Mouse (Mus musculus): ENCODE measurements at regions not wholly inside any gene's neighbourhood (a gene's known extent, or its start where the extent isn't known, plus 50 kb on each side); places are given as distances from the start of the nearest gene placed in this dataset.

- DNase-seq (ENCODE audit: low spot score) (peak; percentile 92), ATAC-seq (replicated peaks; ENCODE audit: insufficient number of reproducible peaks, low FRiP score, low TSS enrichment, low read depth) (no peak)
- H3K4me2 ChIP-seq (ENCODE audit: low read depth, low read length) = no peak overlapping the region
- no peak overlapping the region for H3K9ac ChIP-seq (replicated peaks; ENCODE audit: low read length)
- no peaks in the 10 kb centered on the region for H3K36me3 ChIP-seq (replicated peaks; ENCODE audit: control insufficient read depth, insufficient read depth, low read depth, low read length)
- H3K4me3 ChIP-seq (ENCODE audit: low read depth, low read length) = no peak overlapping the region
- no peaks in the 10 kb centered on the region for H3K9me3 ChIP-seq (replicated peaks; ENCODE audit: control insufficient read depth, low read length)
- 33% methylated on average over 8 of the region's 8 CpGs for whole genome bisulfite sequencing
- H3K27me3 ChIP-seq (ENCODE audit: control insufficient read depth, insufficient read depth, low read length) = no peaks in the 10 kb centered on the region
- H3K4me1 ChIP-seq (ENCODE audit: control insufficient read depth, insufficient read depth, low read length) = no peaks in the 10 kb centered on the region; the same call in 1 of the 2 replicates
- no peak overlapping the region for H3K27ac ChIP-seq (replicated peaks; ENCODE audit: low read depth, low read length)
Observed at GRCm38 (mm10) chr16:93454080-93454997, 149.5 kb downstream of the Setd4 start.

- Histone ChIP-seq H3K27ac (replicated peaks; ENCODE audit: low read depth, low read length) (no peak overlapping the region), H3K4me1 (ENCODE audit: control insufficient read depth, insufficient read depth, low read length) (no peaks in the 10 kb centered on the region; the same call in 1 of the 2 replicates), H3K36me3 (replicated peaks; ENCODE audit: control insufficient read depth, insufficient read depth, low read depth, low read length) (no peaks in the 10 kb centered on the region), H3K27me3 (ENCODE audit: control insufficient read depth, insufficient read depth, low read length) (no peaks in the 10 kb centered on the region), H3K4me3 (ENCODE audit: low read depth, low read length) (no peak overlapping the region), H3K9me3 (replicated peaks; ENCODE audit: control insufficient read depth, low read length) (no peaks in the 10 kb centered on the region), H3K4me2 (ENCODE audit: low read depth, low read length) (no peak overlapping the region), H3K9ac (replicated peaks; ENCODE audit: low read length) (no peak overlapping the region)
- 82% methylated on average over 9 of the region's 9 CpGs for WGBS
- ATAC-seq (replicated peaks; ENCODE audit: insufficient number of reproducible peaks, low FRiP score, low TSS enrichment, low read depth) = no peak
- no peak for DNase-seq (ENCODE audit: low spot score)
Observed at GRCm38 (mm10) chr16:93453056-93453455, 150.8 kb downstream of the Setd4 start.

- Histone ChIP-seq H3K27me3 (ENCODE audit: control insufficient read depth, insufficient read depth, low read length) (no peaks in the 10 kb centered on the region), H3K4me1 (ENCODE audit: control insufficient read depth, insufficient read depth, low read length) (no peaks in the 10 kb centered on the region; the same call in 1 of the 2 replicates), H3K36me3 (replicated peaks; ENCODE audit: control insufficient read depth, insufficient read depth, low read depth, low read length) (no peaks in the 10 kb centered on the region), H3K4me2 (ENCODE audit: low read depth, low read length) (no peak overlapping the region), H3K27ac (replicated peaks; ENCODE audit: low read depth, low read length) (no peak overlapping the region), H3K9me3 (replicated peaks; ENCODE audit: control insufficient read depth, low read length) (no peaks in the 10 kb centered on the region), H3K4me3 (ENCODE audit: low read depth, low read length) (no peak overlapping the region), H3K9ac (replicated peaks; ENCODE audit: low read length) (no peak overlapping the region)
- no peak for ATAC-seq (replicated peaks; ENCODE audit: insufficient number of reproducible peaks, low FRiP score, low TSS enrichment, low read depth)
- 70% methylated on average over 6 of the region's 6 CpGs for WGBS
- no peak for DNase-seq (ENCODE audit: low spot score)
Observed at GRCm38 (mm10) chr16:93450896-93451295, 153.0 kb downstream of the Setd4 start.

GRCm38 (mm10) chr16:93449925-93450324, 153.9 kb downstream of the Setd4 start:
- Histone ChIP-seq H3K27ac (replicated peaks; ENCODE audit: low read depth, low read length) (no peak overlapping the region), H3K36me3 (replicated peaks; ENCODE audit: control insufficient read depth, insufficient read depth, low read depth, low read length) (no peaks in the 10 kb centered on the region), H3K4me2 (ENCODE audit: low read depth, low read length) (no peak overlapping the region), H3K9me3 (replicated peaks; ENCODE audit: control insufficient read depth, low read length) (no peaks in the 10 kb centered on the region), H3K4me1 (ENCODE audit: control insufficient read depth, insufficient read depth, low read length) (no peaks in the 10 kb centered on the region; the same call in 1 of the 2 replicates), H3K9ac (replicated peaks; ENCODE audit: low read length) (no peak overlapping the region), H3K27me3 (ENCODE audit: control insufficient read depth, insufficient read depth, low read length) (no peaks in the 10 kb centered on the region), H3K4me3 (ENCODE audit: low read depth, low read length) (no peak overlapping the region)
- peak; percentile 73 for DNase-seq (ENCODE audit: low spot score)
- WGBS = 6% methylated on average over 3 of the region's 3 CpGs
- ATAC-seq (replicated peaks; ENCODE audit: insufficient number of reproducible peaks, low FRiP score, low TSS enrichment, low read depth) = peak; percentile 82

GRCm38 (mm10) chr16:93448124-93448523, 155.7 kb downstream of the Setd4 start:
- Histone ChIP-seq H3K9me3 (replicated peaks; ENCODE audit: control insufficient read depth, low read length) (no peaks in the 10 kb centered on the region), H3K36me3 (replicated peaks; ENCODE audit: control insufficient read depth, insufficient read depth, low read depth, low read length) (no peaks in the 10 kb centered on the region), H3K4me2 (ENCODE audit: low read depth, low read length) (no peak overlapping the region), H3K4me3 (ENCODE audit: low read depth, low read length) (no peak overlapping the region), H3K9ac (replicated peaks; ENCODE audit: low read length) (no peak overlapping the region), H3K27ac (replicated peaks; ENCODE audit: low read depth, low read length) (no peak overlapping the region), H3K27me3 (ENCODE audit: control insufficient read depth, insufficient read depth, low read length) (no peaks in the 10 kb centered on the region), H3K4me1 (ENCODE audit: control insufficient read depth, insufficient read depth, low read length) (no peaks in the 10 kb centered on the region; the same call in 1 of the 2 replicates)
- no peak for DNase-seq (ENCODE audit: low spot score)
- WGBS = 76% methylated on average over 10 of the region's 10 CpGs
- no peak for ATAC-seq (replicated peaks; ENCODE audit: insufficient number of reproducible peaks, low FRiP score, low TSS enrichment, low read depth)

GRCm38 (mm10) chr16:93446970-93447369, 156.9 kb downstream of the Setd4 start:
- Histone ChIP-seq H3K36me3 (replicated peaks; ENCODE audit: control insufficient read depth, insufficient read depth, low read depth, low read length) (no peaks in the 10 kb centered on the region), H3K27me3 (ENCODE audit: control insufficient read depth, insufficient read depth, low read length) (no peaks in the 10 kb centered on the region), H3K4me1 (ENCODE audit: control insufficient read depth, insufficient read depth, low read length) (no peaks in the 10 kb centered on the region; the same call in 1 of the 2 replicates), H3K4me3 (ENCODE audit: low read depth, low read length) (no peak overlapping the region), H3K9me3 (replicated peaks; ENCODE audit: control insufficient read depth, low read length) (no peaks in the 10 kb centered on the region), H3K27ac (replicated peaks; ENCODE audit: low read depth, low read length) (no peak overlapping the region), H3K9ac (replicated peaks; ENCODE audit: low read length) (no peak overlapping the region), H3K4me2 (ENCODE audit: low read depth, low read length) (no peak overlapping the region)
- 92% methylated on average over 5 of the region's 5 CpGs for WGBS
- DNase-seq (ENCODE audit: low spot score) (no peak), ATAC-seq (replicated peaks; ENCODE audit: insufficient number of reproducible peaks, low FRiP score, low TSS enrichment, low read depth) (no peak)

GRCm38 (mm10) chr16:93446206-93446605, 157.7 kb downstream of the Setd4 start:
- Histone ChIP-seq H3K4me3 (ENCODE audit: low read depth, low read length) (no peak overlapping the region), H3K27ac (replicated peaks; ENCODE audit: low read depth, low read length) (no peak overlapping the region), H3K9me3 (replicated peaks; ENCODE audit: control insufficient read depth, low read length) (no peaks in the 10 kb centered on the region), H3K4me2 (ENCODE audit: low read depth, low read length) (no peak overlapping the region), H3K9ac (replicated peaks; ENCODE audit: low read length) (no peak overlapping the region), H3K36me3 (replicated peaks; ENCODE audit: control insufficient read depth, insufficient read depth, low read depth, low read length) (no peaks in the 10 kb centered on the region), H3K4me1 (ENCODE audit: control insufficient read depth, insufficient read depth, low read length) (no peaks in the 10 kb centered on the region; the same call in 1 of the 2 replicates), H3K27me3 (ENCODE audit: control insufficient read depth, insufficient read depth, low read length) (no peaks in the 10 kb centered on the region)
- 66% methylated on average over 13 of the region's 13 CpGs for WGBS
- ATAC-seq (replicated peaks; ENCODE audit: insufficient number of reproducible peaks, low FRiP score, low TSS enrichment, low read depth) (no peak), DNase-seq (ENCODE audit: low spot score) (no peak)

- 42% methylated on average over 11 of the region's 11 CpGs for WGBS
- no peak overlapping the region for H3K27ac ChIP-seq (replicated peaks; ENCODE audit: low read depth, low read length)
- H3K9me3 ChIP-seq (replicated peaks; ENCODE audit: control insufficient read depth, low read length) = no peaks in the 10 kb centered on the region
- H3K4me1 ChIP-seq (ENCODE audit: control insufficient read depth, insufficient read depth, low read length) = 0 out of 2 replicates have a peak, but pooled peaks cover under 1% of the 10 kb centered on the region
- H3K36me3 ChIP-seq (replicated peaks; ENCODE audit: control insufficient read depth, insufficient read depth, low read depth, low read length) = no peaks in the 10 kb centered on the region
- DNase-seq (ENCODE audit: low spot score) = peak; percentile 18
- H3K4me2 ChIP-seq (ENCODE audit: low read depth, low read length) = no peak overlapping the region
- no peak overlapping the region for H3K4me3 ChIP-seq (ENCODE audit: low read depth, low read length)
- no peak overlapping the region for H3K9ac ChIP-seq (replicated peaks; ENCODE audit: low read length)
- ATAC-seq (replicated peaks; ENCODE audit: insufficient number of reproducible peaks, low FRiP score, low TSS enrichment, low read depth) = no peak
- no peaks in the 10 kb centered on the region for H3K27me3 ChIP-seq (ENCODE audit: control insufficient read depth, insufficient read depth, low read length)
Observed at GRCm38 (mm10) chr16:93442837-93443236, 161.0 kb downstream of the Setd4 start.
